Mouse (Mus musculus) kidney, postnatal 36 days (tissue): ENCODE data around the gene Sptbn1.

Source experiments
- DNase-seq, 2 experiments: peaks; one replicate each; pipeline ENCODE4 v3.0.0; 2021 to 2022; ENCODE audit warnings: mixed read lengths in 2 of 2

Sptbn1 gene

GRCm38 (mm10) chr11:30210100-30210811, 57.7 kb downstream of the Sptbn1 start:
- no peak for DNase-seq

- DNase-seq: peak; percentile 74 to 94
Measured at GRCm38 (mm10) chr11:30209495-30209894, 58.5 kb downstream of the Sptbn1 start.

DNA sequence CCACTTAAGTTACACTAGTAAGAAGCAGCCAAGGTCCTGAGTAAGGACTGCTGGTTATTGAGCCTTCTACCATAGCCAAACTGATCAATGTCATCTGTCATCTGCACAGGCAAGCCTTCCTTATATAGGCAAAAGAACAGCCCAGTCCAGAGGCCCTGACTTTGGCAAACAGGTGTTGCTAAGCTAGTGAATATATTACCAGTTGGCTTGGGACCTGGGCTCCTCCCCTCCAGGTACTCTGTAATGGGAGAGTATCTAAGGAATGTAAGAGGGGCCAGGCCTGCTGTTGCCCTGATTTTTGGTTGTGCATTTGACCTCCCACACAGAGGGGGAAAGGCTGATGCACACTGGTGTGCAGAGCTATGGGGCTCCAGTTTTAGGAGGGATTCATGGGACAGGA, 63.6 kb downstream of the Sptbn1 start:
- peak; percentile 69 to 78 for DNase-seq

- peak in 1 of 2 experiments; percentile 50 for DNase-seq
Measured at GRCm38 (mm10) chr11:30200391-30200790, 67.6 kb downstream of the Sptbn1 start.

DNA sequence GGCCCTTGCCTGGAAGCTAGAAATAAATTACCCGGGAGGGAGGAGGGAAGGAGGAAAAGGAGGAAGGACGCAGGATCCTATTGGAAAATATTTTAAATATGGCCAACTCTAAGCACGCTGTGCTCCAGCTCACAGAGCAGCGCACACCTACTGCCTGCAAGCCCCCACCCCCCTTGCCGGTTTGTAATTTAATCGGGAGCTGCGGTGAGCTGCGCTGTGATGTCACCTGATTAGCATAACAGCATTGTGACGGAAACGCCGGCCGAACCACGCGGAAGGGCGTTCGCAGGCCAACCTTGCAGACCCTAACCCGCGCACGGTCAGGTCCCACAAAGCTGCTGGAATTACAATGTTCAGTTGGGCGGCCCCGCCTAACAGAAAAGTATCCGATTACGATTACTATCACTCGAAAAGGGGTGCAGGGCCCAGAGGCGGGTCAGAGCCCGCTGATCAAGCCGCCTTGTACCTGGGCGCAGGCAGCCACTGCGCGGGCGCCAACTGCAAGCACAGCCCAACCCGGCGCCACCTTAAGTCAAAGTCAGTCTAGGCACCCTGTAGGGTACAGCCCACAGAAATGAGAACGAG, 69.8 kb downstream of the Sptbn1 start:
- DNase-seq: peak; percentile 85 to 86

- peak; percentile 83 to 90 for DNase-seq
Measured at GRCm38 (mm10) chr11:30197564-30198090, 70.3 kb downstream of the Sptbn1 start.

DNA sequence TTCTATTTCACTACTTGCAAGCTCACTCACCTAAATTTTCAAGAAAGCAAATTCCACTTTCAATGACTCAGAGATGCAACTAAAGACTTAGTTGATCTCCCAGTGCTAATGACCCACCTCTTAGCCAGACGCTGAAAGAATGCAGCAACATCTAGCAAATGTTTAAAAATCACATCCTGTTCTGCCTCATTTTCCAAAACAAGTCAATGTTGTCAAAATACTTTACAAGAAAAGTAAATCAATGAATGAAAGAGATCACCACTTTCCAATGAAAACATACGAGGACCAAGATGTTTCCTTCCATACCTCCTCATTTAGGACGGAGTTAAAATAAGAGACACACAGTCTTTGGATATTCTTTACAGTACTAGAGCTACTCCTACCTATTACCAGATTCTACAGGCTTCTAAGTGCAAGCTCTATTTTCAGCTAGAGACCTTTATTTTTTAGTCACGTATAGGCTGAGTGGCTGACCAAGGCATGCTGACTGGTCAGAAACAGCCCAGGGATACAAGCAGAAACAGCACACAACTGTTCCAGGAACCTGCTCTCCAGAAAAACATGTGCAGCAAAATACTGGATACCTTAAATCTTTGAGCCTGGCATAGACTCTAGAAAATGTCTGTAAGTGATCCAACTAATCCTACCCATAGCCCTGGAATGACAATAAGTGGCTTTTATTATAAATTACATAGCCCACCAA, 71.5 kb downstream of the Sptbn1 start:
- DNase-seq: no peak

GRCm38 (mm10) chr11:30195756-30196155, 72.2 kb downstream of the Sptbn1 start:
- DNase-seq: no peak

DNA sequence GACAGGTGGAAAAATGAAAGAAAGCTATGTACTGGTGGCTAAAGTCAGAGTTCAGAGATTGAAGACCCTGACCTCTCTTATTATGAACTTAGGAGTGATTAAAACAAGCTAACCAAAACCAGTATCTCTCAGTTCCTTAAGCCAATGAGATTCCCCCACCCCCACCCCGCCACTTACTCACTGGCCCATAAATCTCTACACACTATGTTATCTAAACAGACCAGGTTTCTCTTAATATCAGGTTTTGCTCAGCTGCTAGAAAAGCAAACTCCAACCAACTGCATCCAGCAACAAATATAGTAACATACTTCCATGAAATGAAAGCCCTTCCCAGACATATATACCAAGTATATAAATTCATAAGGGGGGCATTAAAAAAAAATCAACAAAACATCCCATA, 73.2 kb downstream of the Sptbn1 start:
- no peak for DNase-seq

- DNase-seq: no peak
Measured at GRCm38 (mm10) chr11:30190959-30191358, 77.0 kb downstream of the Sptbn1 start.

DNA sequence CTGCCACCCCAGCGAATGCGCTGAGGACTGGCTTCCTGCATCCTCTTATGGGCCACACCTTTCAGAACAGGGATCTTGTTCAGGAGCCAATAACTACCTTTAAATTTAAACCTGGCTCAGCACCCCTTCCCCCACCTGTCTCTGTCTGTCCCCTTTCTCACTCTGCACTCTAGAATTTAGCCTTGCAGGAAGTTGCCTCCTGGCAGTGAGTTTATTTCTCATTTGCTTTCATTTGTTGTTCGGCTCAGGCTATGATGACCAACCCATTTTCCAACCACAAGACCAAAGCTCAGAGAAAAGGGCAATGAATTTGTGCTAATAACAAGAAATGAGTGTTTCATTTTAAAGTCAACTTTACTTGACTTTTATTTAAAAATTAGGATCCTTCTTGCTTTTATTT, 77.9 kb downstream of the Sptbn1 start:
- DNase-seq: no peak

DNA sequence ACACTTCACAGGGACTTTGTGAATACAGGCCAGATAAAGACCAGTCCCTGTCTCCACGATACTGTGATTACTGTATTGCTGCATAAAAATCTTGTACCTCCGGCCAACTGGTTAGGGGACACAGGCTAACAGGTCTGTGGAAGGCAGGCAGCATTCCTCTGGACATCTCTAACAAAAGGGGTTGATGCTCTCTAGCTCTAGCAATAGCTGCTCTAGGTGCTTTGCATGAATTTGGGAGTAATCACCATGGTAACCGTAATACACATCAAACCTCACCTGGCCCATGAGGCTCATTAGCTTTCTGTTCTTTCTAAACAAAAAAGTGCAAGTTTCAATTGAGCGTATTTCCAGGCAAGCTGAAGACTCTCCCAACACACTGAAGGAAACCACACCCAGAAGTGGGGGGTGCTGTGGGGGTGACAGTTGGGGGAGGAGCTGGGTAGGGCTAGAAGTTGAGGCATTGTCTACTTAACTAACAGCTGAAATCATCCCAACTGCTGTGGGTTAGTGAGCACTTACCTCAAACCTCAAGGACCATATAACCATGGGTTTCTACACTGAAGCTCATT, 81.0 kb downstream of the Sptbn1 start:
- peak in 1 of 2 experiments; percentile 50 for DNase-seq

GRCm38 (mm10) chr11:30184527-30184926, 83.4 kb downstream of the Sptbn1 start:
- DNase-seq: no peak

DNA sequence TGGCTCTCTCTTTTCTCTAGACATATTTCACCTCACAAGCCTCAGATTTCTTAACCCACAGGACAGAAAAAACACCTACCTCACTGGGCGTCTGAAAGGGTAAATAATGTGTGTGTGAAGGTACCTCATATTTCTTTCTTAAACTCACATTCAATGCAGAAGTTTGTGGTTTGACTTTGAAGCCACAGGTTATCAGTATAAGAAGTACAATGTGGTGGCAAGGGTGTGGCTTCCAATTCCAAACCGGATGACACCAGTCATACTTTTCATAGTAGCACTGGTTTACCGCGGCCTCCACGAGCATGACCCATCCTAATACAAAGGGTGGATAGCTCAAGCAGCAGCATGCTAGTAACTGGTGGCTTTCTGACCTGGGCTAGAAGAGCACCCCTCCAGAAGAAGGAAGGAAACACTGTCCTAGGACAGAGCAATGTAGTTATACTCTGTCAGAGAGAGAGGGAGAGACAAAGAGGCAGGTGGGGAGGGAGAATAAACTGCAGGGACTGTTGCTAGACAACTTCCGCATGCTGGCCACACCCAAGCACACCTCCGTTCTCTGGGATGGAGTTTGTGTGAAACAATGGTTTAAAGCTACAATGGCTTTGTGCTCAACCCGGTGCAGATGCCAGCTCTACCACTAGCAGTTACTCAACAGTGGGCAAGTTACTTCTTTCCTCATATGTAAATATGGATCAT, 85.1 kb downstream of the Sptbn1 start:
- no peak for DNase-seq

DNA sequence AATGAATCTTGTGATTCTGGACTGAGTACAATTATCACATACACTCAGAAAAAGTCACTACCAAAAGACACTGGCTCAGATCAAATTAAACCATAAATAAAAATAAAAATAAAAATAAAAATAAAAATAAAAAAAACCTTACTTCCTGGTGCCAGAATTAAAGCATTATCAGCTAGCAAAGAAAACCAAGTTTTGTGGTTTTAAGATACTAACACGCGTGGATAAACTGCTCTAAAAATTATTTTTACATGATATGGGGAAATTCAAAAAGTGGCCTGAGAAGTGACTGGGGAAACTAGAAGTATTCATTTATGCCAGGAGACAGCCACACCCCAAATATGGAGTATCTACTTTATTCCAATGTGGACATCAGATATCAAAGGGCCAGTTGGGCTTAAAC, 89.8 kb downstream of the Sptbn1 start:
- no peak for DNase-seq

DNA sequence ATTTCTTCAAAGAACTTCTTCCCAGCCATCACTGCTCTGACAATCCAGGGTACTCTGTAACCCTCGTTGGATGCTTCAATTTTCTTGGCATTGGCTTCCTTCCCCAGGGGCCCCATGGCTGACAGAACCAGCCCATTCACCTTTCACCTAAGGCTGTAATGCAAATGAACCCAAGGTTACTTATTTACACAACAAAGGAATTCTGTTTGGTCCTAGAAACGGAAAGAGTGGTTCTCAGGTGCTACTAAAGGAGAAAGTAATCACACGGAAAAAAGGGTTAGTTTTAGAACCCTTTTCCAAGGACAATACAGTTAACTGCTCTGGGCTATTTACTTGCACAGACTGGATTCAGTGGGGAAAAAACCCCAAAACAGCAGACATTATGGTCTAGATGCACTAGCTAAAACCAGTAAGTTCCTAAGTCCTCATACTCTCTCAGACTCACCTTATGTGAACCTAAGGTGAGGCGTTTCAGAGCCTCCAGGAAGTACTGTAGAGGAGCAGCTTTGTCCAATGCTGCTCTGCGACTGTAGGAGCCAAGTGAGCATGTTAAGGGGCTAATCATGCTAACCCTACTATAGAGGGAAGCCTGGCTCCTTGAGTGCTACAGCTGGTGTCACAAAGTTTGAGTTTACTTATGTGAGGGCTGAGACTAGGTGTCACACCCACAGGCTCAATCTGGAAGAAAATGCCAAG, 90.7 kb downstream of the Sptbn1 start:
- peak; percentile 56 to 73 for DNase-seq

GRCm38 (mm10) chr11:30176111-30176510, 91.9 kb downstream of the Sptbn1 start:
- peak in 1 of 2 experiments; percentile 39 for DNase-seq

DNA sequence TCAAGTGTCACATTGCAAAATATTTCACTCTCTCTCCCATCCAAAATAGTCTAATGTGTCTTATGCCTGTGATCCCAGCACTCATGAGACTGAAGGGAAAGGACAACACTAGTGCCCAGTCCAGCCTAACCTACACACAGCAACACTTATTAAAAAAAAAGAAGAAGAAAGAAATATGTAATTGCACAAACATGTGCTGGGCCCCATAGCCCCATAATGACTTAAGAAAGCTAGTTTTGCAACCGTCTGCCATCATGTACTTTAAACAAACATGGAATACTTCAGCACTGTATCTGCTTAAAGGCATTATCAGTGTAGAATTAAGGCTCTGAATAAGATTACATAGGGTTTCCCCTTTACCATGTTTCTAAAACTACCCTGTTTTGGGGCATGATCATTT, 92.4 kb downstream of the Sptbn1 start:
- no peak for DNase-seq

DNA sequence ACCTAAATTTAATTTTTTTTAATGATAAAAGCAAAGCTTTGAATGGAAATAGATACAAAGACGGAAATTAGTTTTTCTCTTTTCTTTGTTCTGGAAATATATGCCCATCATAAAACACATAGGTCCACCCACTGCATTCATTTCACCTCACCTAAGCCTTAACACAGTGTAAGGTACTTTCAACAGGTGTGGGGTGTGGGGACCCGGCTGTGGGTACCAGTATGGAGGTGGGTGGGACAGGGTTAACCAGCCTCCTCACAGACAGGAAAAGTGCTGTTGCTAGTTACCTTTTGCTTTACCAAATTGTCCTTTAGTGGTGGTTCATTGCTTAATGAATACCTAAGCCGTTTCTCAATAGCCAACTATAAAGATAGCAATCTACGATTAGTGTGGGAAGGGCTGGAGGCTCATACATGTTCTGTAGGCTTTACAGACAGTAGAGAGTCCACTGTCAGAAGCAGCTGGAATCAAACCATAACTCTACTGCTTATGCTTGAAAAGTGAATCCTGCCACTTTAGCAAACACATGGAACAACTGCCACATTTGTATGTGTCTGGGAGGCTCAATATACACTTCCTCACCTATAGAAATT, 96.3 kb downstream of the Sptbn1 start:
- no peak for DNase-seq

GRCm38 (mm10) chr11:30171184-30171583, 96.8 kb downstream of the Sptbn1 start:
- DNase-seq: no peak

- no peak for DNase-seq
Measured at GRCm38 (mm10) chr11:30166551-30166922, 101.4 kb downstream of the Sptbn1 start.
